Mouse (Mus musculus) megakaryocyte, embryonic 14.5 days (primary cell): ENCODE results near the gene Pfdn5.
A peak's percentile ranks its signal among the peaks of the same experiment; 100 is the strongest.

Experiments used
- FLI1 ChIP-seq: IDR thresholded peaks from 2 replicates; pipeline ENCODE4 v1.6.1; 2012; ENCODE audit warnings: low read length, inconsistent platforms, mixed read lengths
- GATA1 ChIP-seq: IDR thresholded peaks from 3 replicates; pipeline ENCODE4 v1.6.1; 2012; ENCODE audit warnings: mixed read lengths, low read length, inconsistent platforms, borderline replicate concordance

DNA sequence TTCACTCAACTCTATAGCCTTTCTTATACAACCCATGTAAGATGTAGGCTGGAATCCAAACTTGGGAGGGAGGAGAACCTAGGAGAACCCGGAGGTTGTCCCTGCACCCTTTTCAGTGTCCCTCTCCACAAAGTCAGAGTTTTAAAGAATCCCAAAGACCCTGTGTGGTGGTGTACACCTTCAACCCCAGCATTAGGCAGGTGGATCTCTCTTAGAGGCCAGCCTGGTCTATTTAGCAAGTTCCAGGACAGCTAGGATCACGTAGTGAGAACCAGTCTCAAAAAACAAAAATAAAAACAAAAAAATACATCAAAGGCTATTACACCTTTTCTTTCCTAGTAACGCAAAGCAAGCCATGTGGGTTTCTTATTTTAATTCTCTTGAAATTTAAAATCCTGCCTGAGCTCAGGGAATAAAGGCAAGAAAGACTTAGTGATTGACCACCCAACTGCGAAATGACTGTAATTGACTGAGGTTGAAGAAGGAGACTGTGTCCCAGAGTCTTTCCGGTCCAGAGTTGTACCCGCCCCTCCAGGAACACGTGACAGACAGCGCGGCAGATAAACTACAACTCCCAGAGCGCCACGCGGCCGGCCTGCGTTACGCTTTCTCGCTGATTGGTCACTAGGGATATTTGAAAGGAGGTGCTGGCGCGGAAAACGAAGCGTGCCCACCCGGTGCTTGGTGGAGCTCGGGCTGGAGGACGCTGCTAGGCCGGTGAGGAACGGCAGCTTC is 30.1 kb upstream of the Pfdn5 start, which contains the start of gene Espl1:
- TF ChIP-seq FLI1, result peak; percentile 42; the same call in 1 of the 2 replicates
- no peak for TF ChIP-seq GATA1
